Mouse (Mus musculus) left cerebral cortex, adult 2 months (tissue): Measurements from ENCODE around the gene 4931406P16Rik. TPM values are rescaled to one million over a fixed set of nuclear protein-coding genes. Genes with fewer than 3 reads are reported as not detected.

Experiments used
- DNase-seq, 2 experiments: peaks; one replicate each; pipeline ENCODE4 v3.0.0; 2021 to 2022; ENCODE audit warnings: low spot score in 2 of 2, mixed read lengths in 1 of 2; ENCODE audit errors: extremely low spot score in 1 of 2
- H3K27ac ChIP-seq: fragments of 200-600 bp; 2 replicates; pipeline ENCODE4 v1.8.1; 2022
- H3K4me3 ChIP-seq: fragments of 200-600 bp; 2 replicates; pipeline ENCODE4 v1.8.1; 2022
- CTCF ChIP-seq: fragments of 200-600 bp; IDR thresholded peaks from 2 replicates; pipeline ENCODE4 v1.8.1; 2022; ENCODE audit warnings: antibody characterized with exemption, mild to moderate bottlenecking, moderate library complexity
- intact Hi-C: fragments of 180-260 bp; cut with DNase I; formaldehyde crosslinking; loops from one replicate; pipeline ENCODE4 v1.15.1; 2025
- total RNA-seq, 2 experiments: library from RNA; stranded (reverse); gene quantifications; 2 replicates each; pipeline ENCODE4 v1.2.3; 2021

4931406P16Rik gene
- total RNA-seq, 2 experiments from 2014 or later: 40.7 to 42.8 TPM

DNA sequence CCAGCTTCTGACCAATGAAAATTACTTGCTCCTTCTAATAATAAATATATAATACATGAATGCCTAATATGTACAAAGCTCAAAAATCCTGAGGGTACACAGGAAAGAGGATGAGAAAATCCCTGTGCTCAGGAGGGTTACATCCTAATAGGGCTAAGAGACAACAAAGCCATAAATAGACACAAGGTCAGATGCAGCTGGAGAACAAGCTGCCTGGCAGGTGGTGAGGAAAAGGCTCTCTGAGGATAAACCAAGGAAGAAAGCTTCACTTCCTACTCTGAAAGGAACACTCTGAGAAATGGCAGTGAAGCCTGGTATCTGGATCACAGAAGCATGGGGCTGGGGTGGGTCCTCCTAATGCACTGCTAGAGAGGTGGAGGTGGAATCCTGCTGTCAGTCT is 46.9 kb downstream of the 4931406P16Rik start:
- no peak for DNase-seq
- no peak overlapping the region for H3K4me3 ChIP-seq
- peak overlapping the region; percentile 1; the same call in 1 of the 2 replicates for H3K27ac ChIP-seq
- no peak for TF ChIP-seq CTCF
- intact Hi-C loops: loop anchor here (2.0 to 5.0 kb wide), 2 partner anchors 46 to 82 kb away; partner anchors contain the start of gene 4931406P16Rik

DNA sequence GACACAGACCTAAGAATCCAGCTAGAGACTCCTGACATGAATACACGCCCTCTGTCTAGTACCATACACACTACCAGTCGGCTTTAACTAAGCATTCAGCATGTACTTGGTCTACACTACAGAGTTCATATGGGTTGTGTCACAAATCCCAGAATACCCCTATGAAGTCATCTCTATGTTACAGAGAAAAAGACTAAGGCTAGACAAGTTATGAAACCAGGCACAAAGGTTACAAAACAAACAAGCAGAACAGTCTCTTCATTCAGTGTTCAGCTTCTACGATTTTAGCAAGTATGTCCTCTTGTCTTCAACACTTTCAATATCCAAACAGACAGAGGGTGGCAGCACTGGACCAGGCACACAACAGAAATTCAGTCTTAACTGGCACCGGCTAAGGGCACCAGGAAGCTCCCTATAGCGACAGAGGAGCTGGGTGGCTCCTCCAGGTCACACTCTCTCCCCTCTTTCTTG is 47.4 kb downstream of the 4931406P16Rik start:
- DNase-seq: peak; percentile 56 to 61
- intact Hi-C loops: loop anchor here (2.0 to 5.0 kb wide), 2 partner anchors 46 to 83 kb away; partner anchors contain the start of gene 4931406P16Rik
- Histone ChIP-seq H3K4me3 (no peak overlapping the region), H3K27ac (peak overlapping the region; percentile 1; the same call in 1 of the 2 replicates)
- TF ChIP-seq CTCF: peak; percentile 73

DNA sequence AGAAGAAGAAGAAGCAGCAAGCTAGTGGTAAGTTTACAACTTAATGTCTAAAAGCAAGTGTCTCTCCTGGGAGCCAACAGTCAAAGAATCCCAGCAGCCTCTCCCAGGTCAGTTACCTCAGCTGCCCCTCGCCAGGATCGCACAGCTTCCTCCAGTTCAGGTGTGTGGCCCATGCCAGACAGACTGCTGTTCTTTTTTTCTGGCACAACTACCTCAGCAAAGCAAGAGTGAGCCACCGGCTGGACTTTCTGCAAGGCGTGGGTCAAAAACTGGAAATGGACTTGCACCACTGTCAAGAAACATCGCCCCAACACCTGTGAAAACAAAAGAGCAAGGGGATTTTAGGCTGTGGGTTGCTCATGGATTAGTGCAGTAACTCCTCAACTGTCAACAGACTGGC is 49.9 kb downstream of the 4931406P16Rik start:
- intact Hi-C loops: no loop called here
- TF ChIP-seq CTCF: no peak
- no peak overlapping the region for H3K27ac ChIP-seq
- DNase-seq: no peak
- no peak overlapping the region for H3K4me3 ChIP-seq

DNA sequence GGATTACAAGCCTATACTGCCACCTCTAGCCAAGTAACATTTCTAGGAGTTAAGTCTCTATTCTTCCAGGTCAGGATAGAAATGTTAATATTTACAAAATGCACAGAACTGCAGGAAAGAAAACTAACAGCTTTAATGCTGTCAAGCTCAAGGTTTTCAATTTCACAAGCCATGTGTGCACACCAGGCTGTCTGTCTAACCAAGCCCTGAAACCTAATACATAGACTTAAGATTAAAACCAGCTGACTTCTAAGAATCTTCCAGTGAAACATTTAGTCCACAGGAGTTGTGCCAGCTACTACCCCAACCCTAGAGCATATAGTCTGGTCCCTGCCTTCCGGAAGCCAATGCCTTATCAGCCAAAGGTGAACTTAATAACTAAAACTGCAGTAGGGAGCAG is 54.9 kb downstream of the 4931406P16Rik start:
- Histone ChIP-seq H3K27ac (no peak overlapping the region), H3K4me3 (no peak overlapping the region)
- no peak for DNase-seq
- no peak for TF ChIP-seq CTCF
- intact Hi-C loops: no loop called here

DNA sequence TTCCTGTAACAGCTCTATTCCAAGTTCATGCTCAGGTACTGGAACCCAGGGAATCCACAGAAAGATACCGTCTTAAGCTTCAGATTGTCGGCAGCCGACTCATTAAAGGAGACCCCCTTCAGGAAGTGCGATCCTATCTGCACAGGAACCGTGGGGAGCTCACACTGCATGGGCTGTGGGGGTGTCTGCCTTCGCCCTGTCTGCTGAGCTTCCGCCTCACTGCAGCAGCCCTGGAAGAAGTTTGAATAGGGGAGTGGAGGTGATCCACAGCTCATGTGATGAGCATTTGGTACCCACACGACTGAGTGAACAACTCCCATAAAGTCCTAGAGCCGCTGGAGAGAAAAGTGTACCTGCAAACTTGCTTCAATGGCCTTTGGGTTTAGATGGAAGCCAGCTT is 56.1 kb downstream of the 4931406P16Rik start:
- Histone ChIP-seq H3K4me3 (no peak overlapping the region), H3K27ac (peak overlapping the region; percentile 65)
- TF ChIP-seq CTCF: no peak
- intact Hi-C loops: no loop called here
- DNase-seq: no peak

DNA sequence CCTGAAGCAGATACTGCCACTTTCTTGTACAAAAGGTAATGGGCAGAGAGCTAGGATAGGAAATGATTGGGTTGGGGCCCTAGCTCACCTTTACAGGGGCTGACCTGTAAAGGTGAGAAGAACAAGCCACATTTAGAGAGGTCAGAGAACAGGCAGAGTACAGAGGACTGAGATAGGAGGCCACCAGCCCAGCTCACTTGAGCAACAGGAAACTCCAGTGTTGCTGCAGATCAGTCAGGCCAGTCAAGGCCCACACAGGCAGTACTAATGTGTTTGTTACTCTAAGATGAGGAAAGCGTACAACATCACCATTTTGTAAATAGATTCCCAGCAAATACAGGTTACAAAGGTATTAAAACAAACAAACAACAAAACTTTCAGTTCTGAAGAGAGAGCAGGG is 57.4 kb downstream of the 4931406P16Rik start:
- no peak for DNase-seq
- no peak for TF ChIP-seq CTCF
- intact Hi-C loops: no loop called here
- no peak overlapping the region for H3K4me3 ChIP-seq
- H3K27ac ChIP-seq: peak overlapping the region; percentile 71

DNA sequence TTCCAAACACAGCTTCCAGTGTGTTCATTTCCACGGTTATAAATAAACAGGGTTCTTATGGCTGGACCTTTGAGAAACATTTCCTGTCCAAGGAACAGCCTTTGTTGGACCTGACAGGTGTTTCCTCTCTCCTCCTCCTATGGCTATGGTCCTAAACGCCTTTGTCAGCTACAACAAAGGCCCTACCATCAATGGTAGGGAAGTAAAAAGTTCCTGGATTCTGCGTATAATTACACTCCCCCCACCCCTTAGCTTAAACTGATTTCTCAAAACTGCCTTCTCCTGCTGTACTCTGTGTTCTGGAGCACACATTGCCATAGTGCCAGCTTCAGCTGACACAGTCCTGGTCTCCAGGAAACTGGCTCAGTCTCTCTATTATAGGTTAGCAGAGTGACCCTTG is 58.2 kb downstream of the 4931406P16Rik start:
- Histone ChIP-seq H3K4me3 (no peak overlapping the region), H3K27ac (peak overlapping the region; percentile 71)
- DNase-seq: no peak
- intact Hi-C loops: no loop called here
- TF ChIP-seq CTCF: no peak

DNA sequence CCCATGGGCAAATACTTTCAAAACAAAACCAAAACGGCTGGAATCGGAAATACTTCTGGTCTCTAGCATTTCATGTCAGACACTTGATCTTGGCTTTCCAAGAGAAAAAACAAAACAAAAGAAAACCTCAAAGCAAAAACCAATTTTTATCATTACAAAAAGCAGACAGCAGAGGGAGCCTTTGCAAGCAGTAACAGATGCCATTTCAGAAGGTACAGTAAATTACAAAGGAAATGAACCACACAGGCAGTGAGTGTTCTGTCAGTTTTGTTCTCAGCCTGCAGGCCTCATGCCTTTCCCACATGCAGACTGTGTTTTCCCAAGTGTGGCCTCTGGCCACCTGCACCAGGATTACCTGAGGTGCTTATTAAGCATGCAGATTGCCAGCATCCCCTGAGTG is 61.3 kb downstream of the 4931406P16Rik start:
- H3K4me3 ChIP-seq: no peak overlapping the region
- peak; percentile 79 for TF ChIP-seq CTCF
- no peak for DNase-seq
- no peak overlapping the region; the same call in 1 of the 2 replicates for H3K27ac ChIP-seq
- intact Hi-C loops: loop anchor here (5.0 kb wide), 1 partner anchor 405 kb away; the partner anchor contains the start of gene Kctd15

DNA sequence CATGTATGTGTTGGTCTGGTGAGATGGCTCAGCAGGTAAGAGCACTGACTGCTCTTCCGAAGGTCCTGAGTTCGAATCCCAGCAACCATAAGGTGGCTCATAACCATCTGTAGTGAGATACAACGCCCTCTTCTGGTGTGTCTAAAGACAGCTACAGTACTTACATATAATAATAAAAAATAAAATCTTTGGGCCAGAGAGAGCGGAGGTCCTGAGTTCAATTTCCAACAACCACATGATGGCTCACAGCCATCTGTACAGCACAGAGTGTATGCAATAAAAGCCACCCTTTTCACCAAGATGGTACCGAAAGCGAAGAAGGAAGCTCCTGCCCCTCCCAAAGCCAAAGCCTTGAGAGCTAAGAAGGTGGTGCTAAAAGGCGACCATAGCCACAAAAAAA is 62.6 kb downstream of the 4931406P16Rik start, which contains the start of gene Gm6096:
Gene Gm6096, plus strand, starts transcription at position 301 of the 400 bp plus-strand sequence.
- Histone ChIP-seq H3K27ac (no peak within 1 kb of the TSS), H3K4me3 (no peak within 1 kb of the TSS)
- intact Hi-C loops: loop anchor here (5.0 kb wide), 1 partner anchor 407 kb away; the partner anchor contains the start of gene Kctd15
- TF ChIP-seq CTCF: no peak
- no peak for DNase-seq

DNA sequence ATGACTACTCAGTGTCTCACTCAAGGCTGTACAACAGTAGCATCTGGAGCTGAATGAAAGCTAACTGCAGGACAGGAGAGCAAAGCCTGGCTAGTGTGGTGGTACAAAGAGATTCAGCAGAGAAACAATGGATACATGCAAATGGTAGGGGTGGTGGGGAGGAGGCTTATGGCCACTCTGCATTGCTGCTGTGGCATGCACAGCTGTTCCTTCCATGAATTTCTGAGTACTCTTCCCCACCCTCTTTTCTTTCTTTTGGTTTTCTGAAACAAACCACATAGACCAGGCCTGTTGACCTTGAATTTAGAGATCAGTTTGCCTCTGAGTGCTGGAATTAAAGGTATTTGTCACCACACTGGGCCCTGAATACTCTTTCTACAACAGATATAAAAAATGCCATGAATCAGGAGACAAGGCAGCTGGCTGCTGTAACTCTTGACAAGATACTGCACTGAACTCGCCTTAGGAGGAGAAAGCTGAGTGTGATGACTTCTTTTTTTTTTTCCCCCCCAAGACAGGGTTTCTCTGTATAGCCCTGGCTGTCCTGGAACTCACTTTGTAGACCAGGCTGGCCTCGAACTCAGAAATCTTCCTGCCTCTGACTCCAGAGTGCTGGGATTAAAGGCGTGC is 66.4 kb downstream of the 4931406P16Rik start:
- intact Hi-C loops: no loop called here
- Histone ChIP-seq H3K4me3 (no peak overlapping the region), H3K27ac (no peak overlapping the region)
- TF ChIP-seq CTCF: no peak
- DNase-seq: no peak

DNA sequence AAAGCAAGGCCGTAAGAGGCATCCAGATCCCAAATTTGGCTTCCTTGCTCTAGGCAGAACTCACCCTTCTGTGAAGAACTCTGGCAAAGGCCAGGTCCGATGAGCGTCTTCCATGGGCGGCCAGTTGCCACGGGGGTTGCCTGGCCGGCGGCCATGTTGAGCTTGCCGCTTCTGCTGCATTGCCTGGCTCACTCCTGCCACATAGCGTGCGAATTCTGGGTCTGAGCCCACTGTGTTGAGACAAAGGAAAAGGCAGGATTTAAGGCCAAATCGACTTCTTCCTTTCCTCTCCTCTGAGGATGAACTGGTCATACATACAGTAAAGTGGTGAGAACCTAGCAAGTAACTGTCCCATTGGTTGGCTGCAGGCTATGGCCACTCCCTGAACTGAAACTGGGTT is 71.2 kb downstream of the 4931406P16Rik start:
- Histone ChIP-seq H3K27ac (no peak overlapping the region), H3K4me3 (no peak overlapping the region)
- no peak; the same call in 1 of the 2 replicates for TF ChIP-seq CTCF
- no peak for DNase-seq
- intact Hi-C loops: no loop called here

DNA sequence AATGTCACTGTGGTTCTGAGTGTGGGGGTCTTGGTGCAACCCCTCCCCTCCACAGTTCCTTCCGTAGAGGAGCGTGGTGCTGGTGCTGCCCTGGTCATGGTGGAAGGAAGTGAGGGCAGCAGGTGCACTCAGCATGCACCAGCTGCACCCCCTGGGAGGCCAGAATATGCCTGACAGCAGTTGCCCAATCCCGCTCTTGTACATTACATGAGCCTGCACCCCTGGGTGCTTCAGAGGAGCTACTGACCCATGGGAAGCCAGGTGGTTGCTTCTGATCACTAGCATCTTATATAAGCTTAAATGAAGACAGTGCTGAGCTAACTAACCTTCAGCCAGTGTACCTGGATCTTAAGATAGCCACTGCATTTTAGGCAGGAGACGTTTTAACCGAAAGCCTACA is 75.3 kb downstream of the 4931406P16Rik start:
- intact Hi-C loops: no loop called here
- TF ChIP-seq CTCF: no peak
- DNase-seq: no peak
- no peak overlapping the region for H3K27ac ChIP-seq
- no peak overlapping the region for H3K4me3 ChIP-seq

DNA sequence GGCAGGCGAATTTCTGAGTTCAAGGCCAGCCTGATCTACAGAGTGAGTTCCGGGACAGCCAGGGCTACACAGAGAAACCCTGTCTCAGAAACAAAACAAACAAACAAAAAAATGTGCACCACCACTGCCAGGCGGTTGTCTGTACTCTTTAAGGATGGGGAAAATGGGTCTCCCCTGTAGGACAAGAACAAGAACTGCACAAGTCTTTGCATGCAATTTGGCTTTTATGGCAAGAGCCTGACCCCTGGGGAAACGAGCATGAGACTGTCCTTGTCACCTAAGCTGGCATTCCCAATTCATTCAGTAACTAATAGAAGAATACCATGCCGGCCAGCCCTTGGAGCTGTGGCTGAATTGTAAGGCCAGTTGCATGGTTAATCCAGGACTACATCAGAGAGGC is 77.7 kb downstream of the 4931406P16Rik start:
- intact Hi-C loops: no loop called here
- no peak for DNase-seq
- Histone ChIP-seq H3K4me3 (no peak overlapping the region), H3K27ac (no peak overlapping the region)
- TF ChIP-seq CTCF: no peak; the same call in 1 of the 2 replicates
